Mouse (Mus musculus): ENCODE results near the gene Ndufc2. TPM values are rescaled to one million over a fixed set of nuclear protein-coding genes. Genes with fewer than 3 reads are reported as not detected.

Ndufc2 gene
- 371 and 375 TPM in 2 replicates for polyA plus RNA-seq (2014; fragmentation: Nextera tagmentation; extraction: Ambion mirVana)

- peak within 1 kb of the TSS; percentile 78 for H3K4me2 ChIP-seq
- peak within 1 kb of the TSS; percentile 96 for H3K9ac ChIP-seq (ENCODE audit: low read length)
- H3K4me3 ChIP-seq (ENCODE audit: low read depth, low read length), result peak within 1 kb of the TSS; percentile 57
- 1% methylated on average over 54 of the region's 54 CpGs for WGBS
- H3K4me1 ChIP-seq (ENCODE audit: control insufficient read depth, insufficient read depth, low read length), result peaks cover 11% of the 10 kb centered on the region
- peak; percentile 98 for DNase-seq (ENCODE audit: low spot score, missing footprints)
- H3K27ac ChIP-seq (ENCODE audit: low read depth, low read length), result 0 out of 2 replicates have a peak within 1 kb of the TSS, but pooled peaks have one; percentile 15
- H3K9me3 ChIP-seq (ENCODE audit: control insufficient read depth, low read length), result no peaks in the 10 kb centered on the region
- ATAC-seq (ENCODE audit: low FRiP score), result peak; percentile 92
- H3K27me3 ChIP-seq (ENCODE audit: control insufficient read depth, insufficient read depth, low read length), result no peaks in the 10 kb centered on the region
- no peaks in the 10 kb centered on the region for H3K36me3 ChIP-seq (ENCODE audit: control insufficient read depth, insufficient read depth, low read length)
Observed at GRCm38 (mm10) chr7:97399960-97400715, at the start of gene Ndufc2. TSS of gene Ndufc2 (plus strand) at chr7:97400003.

- ATAC-seq (ENCODE audit: low FRiP score), result no peak
- no peaks in the 10 kb centered on the region for H3K9me3 ChIP-seq (ENCODE audit: control insufficient read depth, low read length)
- no peak overlapping the region for H3K9ac ChIP-seq (ENCODE audit: low read length)
- H3K4me2 ChIP-seq, result no peak overlapping the region
- 69% methylated on average over 5 of the region's 5 CpGs for WGBS
- H3K4me3 ChIP-seq (ENCODE audit: low read depth, low read length), result no peak overlapping the region
- H3K36me3 ChIP-seq (ENCODE audit: control insufficient read depth, insufficient read depth, low read length), result no peaks in the 10 kb centered on the region
- H3K27ac ChIP-seq (ENCODE audit: low read depth, low read length), result no peak overlapping the region
- no peaks in the 10 kb centered on the region for H3K4me1 ChIP-seq (ENCODE audit: control insufficient read depth, insufficient read depth, low read length)
- DNase-seq (ENCODE audit: low spot score, missing footprints), result no peak
- H3K27me3 ChIP-seq (ENCODE audit: control insufficient read depth, insufficient read depth, low read length), result no peaks in the 10 kb centered on the region
Observed at GRCm38 (mm10) chr7:97350891-97351290, 48.9 kb upstream of the Ndufc2 start.

- WGBS, result 87% methylated on average over 11 of the region's 11 CpGs
Observed at GRCm38 (mm10) chr7:97351792-97352513, 47.9 kb upstream of the Ndufc2 start.

GRCm38 (mm10) chr7:97353356-97353755 is 46.4 kb upstream of the Ndufc2 start:
- Histone ChIP-seq H3K4me2 (no peak overlapping the region), H3K4me1 (ENCODE audit: control insufficient read depth, insufficient read depth, low read length) (no peaks in the 10 kb centered on the region), H3K9ac (ENCODE audit: low read length) (no peak overlapping the region), H3K9me3 (ENCODE audit: control insufficient read depth, low read length) (no peaks in the 10 kb centered on the region), H3K27me3 (ENCODE audit: control insufficient read depth, insufficient read depth, low read length) (no peaks in the 10 kb centered on the region), H3K27ac (ENCODE audit: low read depth, low read length) (no peak overlapping the region), H3K4me3 (ENCODE audit: low read depth, low read length) (no peak overlapping the region), H3K36me3 (ENCODE audit: control insufficient read depth, insufficient read depth, low read length) (no peaks in the 10 kb centered on the region)
- 85% methylated on average over 6 of the region's 6 CpGs for WGBS
- DNase-seq (ENCODE audit: low spot score, missing footprints) (no peak), ATAC-seq (ENCODE audit: low FRiP score) (no peak)

More at GRCm38 (mm10) chr7:97351792-97352513, 47.9 kb upstream of the Ndufc2 start:
- Histone ChIP-seq H3K4me1 (ENCODE audit: control insufficient read depth, insufficient read depth, low read length) (no peaks in the 10 kb centered on the region), H3K27me3 (ENCODE audit: control insufficient read depth, insufficient read depth, low read length) (no peaks in the 10 kb centered on the region), H3K4me2 (no peak overlapping the region), H3K36me3 (ENCODE audit: control insufficient read depth, insufficient read depth, low read length) (no peaks in the 10 kb centered on the region), H3K4me3 (ENCODE audit: low read depth, low read length) (no peak overlapping the region), H3K9ac (ENCODE audit: low read length) (no peak overlapping the region), H3K9me3 (ENCODE audit: control insufficient read depth, low read length) (no peaks in the 10 kb centered on the region), H3K27ac (ENCODE audit: low read depth, low read length) (no peak overlapping the region)
- DNase-seq (ENCODE audit: low spot score, missing footprints) (no peak), ATAC-seq (ENCODE audit: low FRiP score) (no peak)

GRCm38 (mm10) chr7:97355068-97355841 is 44.5 kb upstream of the Ndufc2 start:
- Histone ChIP-seq H3K4me2 (no peak overlapping the region), H3K27me3 (ENCODE audit: control insufficient read depth, insufficient read depth, low read length) (no peaks in the 10 kb centered on the region), H3K9me3 (ENCODE audit: control insufficient read depth, low read length) (no peaks in the 10 kb centered on the region), H3K36me3 (ENCODE audit: control insufficient read depth, insufficient read depth, low read length) (no peaks in the 10 kb centered on the region), H3K27ac (ENCODE audit: low read depth, low read length) (no peak overlapping the region), H3K4me1 (ENCODE audit: control insufficient read depth, insufficient read depth, low read length) (no peaks in the 10 kb centered on the region), H3K4me3 (ENCODE audit: low read depth, low read length) (no peak overlapping the region), H3K9ac (ENCODE audit: low read length) (no peak overlapping the region)
- no peak for DNase-seq (ENCODE audit: low spot score, missing footprints)
- no peak for ATAC-seq (ENCODE audit: low FRiP score)
- 43% methylated on average over 13 of the region's 13 CpGs for WGBS

GRCm38 (mm10) chr7:97356253-97356652 is 43.5 kb upstream of the Ndufc2 start:
- 83% methylated on average over 5 of the region's 5 CpGs for WGBS
- Histone ChIP-seq H3K9ac (ENCODE audit: low read length) (no peak overlapping the region), H3K27me3 (ENCODE audit: control insufficient read depth, insufficient read depth, low read length) (no peaks in the 10 kb centered on the region), H3K9me3 (ENCODE audit: control insufficient read depth, low read length) (no peaks in the 10 kb centered on the region), H3K4me2 (no peak overlapping the region), H3K4me1 (ENCODE audit: control insufficient read depth, insufficient read depth, low read length) (no peaks in the 10 kb centered on the region), H3K27ac (ENCODE audit: low read depth, low read length) (no peak overlapping the region), H3K36me3 (ENCODE audit: control insufficient read depth, insufficient read depth, low read length) (no peaks in the 10 kb centered on the region), H3K4me3 (ENCODE audit: low read depth, low read length) (no peak overlapping the region)
- ATAC-seq (ENCODE audit: low FRiP score) (no peak), DNase-seq (ENCODE audit: low spot score, missing footprints) (no peak)

- Histone ChIP-seq H3K4me1 (ENCODE audit: control insufficient read depth, insufficient read depth, low read length) (no peaks in the 10 kb centered on the region), H3K4me2 (no peak overlapping the region), H3K27ac (ENCODE audit: low read depth, low read length) (no peak overlapping the region), H3K36me3 (ENCODE audit: control insufficient read depth, insufficient read depth, low read length) (no peaks in the 10 kb centered on the region), H3K4me3 (ENCODE audit: low read depth, low read length) (no peak overlapping the region), H3K27me3 (ENCODE audit: control insufficient read depth, insufficient read depth, low read length) (no peaks in the 10 kb centered on the region), H3K9me3 (ENCODE audit: control insufficient read depth, low read length) (no peaks in the 10 kb centered on the region), H3K9ac (ENCODE audit: low read length) (no peak overlapping the region)
- DNase-seq (ENCODE audit: low spot score, missing footprints), result no peak
- 87% methylated on average over 5 of the region's 5 CpGs for WGBS
- no peak for ATAC-seq (ENCODE audit: low FRiP score)
Observed at GRCm38 (mm10) chr7:97356875-97357276, 42.9 kb upstream of the Ndufc2 start.

GRCm38 (mm10) chr7:97357840-97358239 is 42.0 kb upstream of the Ndufc2 start:
- H3K27ac ChIP-seq (ENCODE audit: low read depth, low read length), result no peak overlapping the region
- no peak overlapping the region for H3K4me2 ChIP-seq
- H3K9ac ChIP-seq (ENCODE audit: low read length), result no peak overlapping the region
- H3K36me3 ChIP-seq (ENCODE audit: control insufficient read depth, insufficient read depth, low read length), result no peaks in the 10 kb centered on the region
- H3K4me3 ChIP-seq (ENCODE audit: low read depth, low read length), result no peak overlapping the region
- WGBS, result 84% methylated on average over 3 of the region's 3 CpGs
- no peaks in the 10 kb centered on the region for H3K27me3 ChIP-seq (ENCODE audit: control insufficient read depth, insufficient read depth, low read length)
- DNase-seq (ENCODE audit: low spot score, missing footprints) (no peak), ATAC-seq (ENCODE audit: low FRiP score) (no peak)
- H3K9me3 ChIP-seq (ENCODE audit: control insufficient read depth, low read length), result no peaks in the 10 kb centered on the region
- no peaks in the 10 kb centered on the region for H3K4me1 ChIP-seq (ENCODE audit: control insufficient read depth, insufficient read depth, low read length)

Measured in midbrain, embryonic 11.5 days (tissue).